Mouse (Mus musculus) right cerebral cortex, postnatal 36 days (tissue): ENCODE data around the gene Ddx43.

ENCODE experiments used
- DNase-seq, 2 experiments: peaks; one replicate each; pipeline ENCODE4 v3.0.0; 2022; ENCODE audit warnings: low spot score in 2 of 2, mixed read lengths in 1 of 2

The Ddx43 gene

DNA sequence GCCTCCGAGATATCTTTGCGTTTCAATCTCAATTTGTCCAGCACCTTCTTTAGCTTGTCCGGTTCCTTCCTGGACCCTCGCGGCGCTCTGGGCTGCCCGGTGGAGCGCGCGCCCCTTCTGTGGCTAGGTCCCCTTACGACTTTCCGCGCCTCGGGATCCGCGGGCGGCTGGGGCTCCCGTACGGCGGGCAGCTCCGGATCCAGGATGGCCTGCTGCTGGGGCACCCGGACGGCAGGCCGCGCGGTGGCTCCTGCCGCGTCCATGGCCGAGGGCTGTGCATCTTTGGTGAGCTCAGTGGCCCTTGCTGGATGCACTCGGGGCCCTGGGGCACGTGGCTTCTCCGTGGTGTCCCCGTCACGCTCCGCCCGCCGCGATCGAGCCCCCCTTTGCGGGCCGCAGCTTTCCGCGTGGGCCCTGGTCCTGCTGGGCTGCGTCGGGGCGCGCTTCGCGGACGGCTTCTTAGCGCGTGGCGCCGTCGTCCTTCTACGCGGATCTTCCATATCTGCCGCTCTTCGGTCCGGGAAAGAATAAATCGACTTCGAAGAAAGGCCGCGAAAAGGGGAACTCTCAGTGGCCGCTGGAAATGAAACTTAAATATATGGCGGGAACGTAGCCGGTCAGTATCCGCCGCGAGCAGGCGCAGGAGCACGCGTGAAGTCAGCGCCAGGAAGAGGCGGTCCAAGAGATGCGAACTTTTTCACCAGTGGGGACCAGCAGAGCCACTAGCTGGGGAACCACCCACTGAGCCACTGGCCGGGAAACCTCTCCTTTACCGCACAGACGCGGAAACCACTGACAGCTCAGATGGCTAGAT, 47.2 kb downstream of the Ddx43 start, which contains the start of gene Cgas:
Gene Cgas (minus strand): TSS at position 659 of the 814 bp plus-strand sequence.
- DNase-seq: no peak

DNA sequence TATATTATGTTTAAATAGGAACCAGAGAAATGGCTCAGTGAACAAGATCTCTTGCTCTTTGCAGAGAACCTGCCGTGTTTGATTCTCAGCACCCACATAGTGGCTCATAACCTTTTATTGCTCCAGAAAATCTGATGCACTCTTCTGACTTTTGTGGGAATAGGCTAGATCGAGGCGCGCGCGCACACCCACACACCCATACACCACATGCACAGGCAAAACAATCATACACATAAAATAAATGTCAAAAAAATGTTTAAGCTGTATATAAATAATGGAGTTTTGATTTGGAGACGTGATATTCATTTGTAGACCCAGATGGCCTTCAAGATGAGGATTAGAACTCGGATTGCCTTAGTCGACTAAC, 52.0 kb downstream of the Ddx43 start:
- DNase-seq: no peak

DNA sequence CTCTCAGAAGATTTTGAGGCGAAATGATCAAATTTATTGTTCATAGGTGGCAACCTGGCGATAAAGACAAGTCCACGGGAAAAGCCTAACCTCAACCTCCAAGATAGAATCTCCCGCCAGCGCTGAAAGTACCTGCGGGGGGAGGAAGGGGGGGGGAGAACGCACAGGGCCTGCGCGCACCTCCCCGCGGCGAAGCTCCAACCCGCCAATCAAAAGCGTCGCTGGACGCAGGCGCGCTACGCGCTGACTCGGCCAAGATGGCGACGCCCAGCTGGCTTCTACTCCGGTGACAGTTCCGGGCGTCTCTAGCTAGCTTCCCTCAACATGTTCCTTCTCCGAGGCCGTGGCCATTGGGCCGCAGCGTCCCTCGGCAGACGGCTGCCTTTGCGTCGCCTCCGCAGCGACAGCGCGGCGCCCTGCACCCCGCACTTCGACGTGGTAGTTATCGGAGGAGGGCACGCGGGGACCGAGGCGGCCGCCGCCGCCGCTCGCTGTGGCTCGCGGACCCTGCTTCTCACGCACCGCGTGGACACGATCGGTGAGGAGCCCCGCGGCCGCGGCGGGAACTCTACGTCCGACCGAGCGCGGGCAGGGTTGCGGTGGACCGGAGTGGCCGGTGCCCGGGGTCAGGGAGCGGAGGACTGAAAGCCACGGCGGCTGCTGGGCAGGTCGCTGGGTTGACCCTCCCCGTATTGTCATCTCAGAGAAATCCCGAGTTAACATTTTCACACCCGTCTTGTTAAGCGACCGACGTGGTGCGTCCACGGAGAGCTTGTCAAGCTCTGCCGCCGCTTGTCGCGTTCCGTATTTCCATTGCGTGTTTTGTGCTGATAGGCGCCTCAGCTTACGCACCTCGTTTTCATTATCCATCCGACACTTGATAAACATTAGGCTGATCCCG, 52.6 kb downstream of the Ddx43 start, which contains the start of the genes Mto1 and Gm17324:
Gene Mto1 (plus strand): TSS at position 236 of the 901 bp plus-strand sequence.
Gene Gm17324 (minus strand): TSS at position 814 of the 901 bp plus-strand sequence.
- DNase-seq: peak; percentile 80 to 81

DNA sequence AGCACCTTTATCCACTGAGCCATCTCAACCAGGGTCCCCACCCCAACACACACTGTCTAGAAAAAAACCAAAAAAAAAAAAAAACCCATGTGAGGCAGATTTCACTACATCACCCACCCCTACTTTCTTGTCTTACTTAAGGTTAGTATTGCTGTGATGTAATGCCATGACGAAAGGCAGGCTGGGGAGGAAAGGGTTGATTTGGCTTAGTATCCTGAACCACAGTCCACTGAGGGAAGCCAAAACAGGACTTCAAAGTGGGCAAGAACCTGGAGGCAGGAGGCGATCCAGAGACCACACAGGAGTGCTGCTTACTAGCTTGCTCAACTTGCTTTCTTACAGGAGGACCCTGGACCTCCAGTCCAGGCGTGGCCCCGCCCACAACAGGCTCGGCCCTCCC, 54.8 kb downstream of the Ddx43 start:
- DNase-seq: no peak

DNA sequence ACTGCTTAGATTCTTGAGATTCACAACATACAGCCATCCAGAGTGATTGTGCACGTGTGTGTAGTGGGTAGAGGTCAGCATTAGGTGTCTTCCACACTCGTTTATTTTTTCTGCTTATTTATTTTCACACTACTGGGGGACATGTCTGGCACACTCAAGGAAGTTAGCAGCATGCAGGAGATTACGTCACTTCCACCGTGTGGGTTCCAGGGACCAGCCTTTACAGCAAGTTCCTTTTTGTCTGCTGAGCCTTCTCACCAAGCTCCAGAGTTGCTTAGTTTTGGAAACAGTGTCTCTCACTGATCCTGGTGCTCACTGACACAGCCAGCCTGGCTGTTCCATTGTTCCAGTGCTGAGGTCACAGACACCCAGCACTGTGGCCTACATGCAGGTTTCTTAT, 55.8 kb downstream of the Ddx43 start:
- DNase-seq: no peak

DNA sequence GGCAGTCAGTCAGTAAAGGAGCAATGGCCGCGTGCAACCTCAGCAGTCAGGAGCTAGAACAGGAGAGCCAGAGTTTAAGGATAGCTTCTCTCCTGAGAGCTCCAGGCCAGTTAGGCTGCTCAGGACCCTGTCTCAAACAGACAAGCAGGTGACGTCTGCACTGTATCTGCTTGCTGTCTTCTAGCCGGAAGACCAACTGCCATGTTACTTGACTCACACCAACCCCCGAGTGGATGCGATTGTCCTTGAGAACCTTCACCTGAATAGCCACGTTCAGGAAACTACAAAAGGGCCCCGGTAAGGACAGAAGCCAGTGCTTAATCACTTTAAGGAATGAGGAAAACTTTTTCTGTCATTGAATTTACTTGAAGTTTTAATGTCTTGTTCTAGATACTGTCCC, 61.4 kb downstream of the Ddx43 start:
- DNase-seq: no peak

DNA sequence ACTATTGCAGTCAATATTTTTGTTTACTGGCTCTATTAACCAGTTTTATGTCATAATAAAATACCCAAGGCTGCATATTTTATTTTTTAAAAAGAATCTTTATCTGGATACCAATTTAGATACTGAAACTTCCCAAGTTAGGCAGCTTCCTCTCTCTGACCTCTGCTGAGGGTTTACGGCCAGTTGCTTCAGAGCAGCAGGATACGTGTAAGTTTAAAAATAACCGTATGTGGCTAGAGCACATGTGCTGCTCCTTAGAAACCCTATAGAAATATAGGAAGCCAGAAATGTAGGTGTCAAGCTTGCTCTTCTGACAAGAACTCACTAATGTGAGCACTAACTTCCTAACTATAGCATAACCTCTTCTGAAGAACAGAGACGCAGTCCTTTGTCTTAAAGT, 67.8 kb downstream of the Ddx43 start:
- DNase-seq: no peak

DNA sequence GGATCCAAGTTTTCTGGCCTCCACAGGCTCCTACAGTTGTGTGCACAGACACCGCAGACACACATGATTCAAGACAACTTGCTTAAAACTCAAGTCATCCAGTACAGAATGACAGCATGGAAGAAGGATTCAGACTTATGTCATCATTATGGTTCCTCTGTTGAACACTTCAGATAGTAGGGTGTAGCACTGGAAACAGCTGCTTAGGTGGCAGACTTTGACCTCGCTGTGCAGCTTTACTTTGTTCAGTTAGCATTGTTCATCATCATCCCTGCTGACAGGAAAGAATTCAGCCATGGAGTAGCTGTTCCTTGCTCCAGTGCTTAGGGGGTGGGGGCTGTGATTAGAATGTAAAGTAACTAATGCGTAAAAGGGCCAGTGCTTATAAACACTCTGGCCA, 70.1 kb downstream of the Ddx43 start:
- no peak for DNase-seq
